Mouse (Mus musculus) intestine, postnatal 0 days (tissue): ENCODE measurements around the gene Pax6. TPM values are rescaled to one million over a fixed set of nuclear protein-coding genes. Genes with fewer than 3 reads are reported as not detected.

Experiments
- ATAC-seq: fragments of 200-750 bp; cut with Nextera tagmentation; 2 replicates; pipeline ENCODE4 v1.8.0; 2017; ENCODE audit warnings: mild to moderate bottlenecking, moderate TSS enrichment, moderate library complexity
- H3K27ac ChIP-seq: fragments of 300-500 bp; sonication (generic); 2 replicates; pipeline ENCODE4 v1.5.1; 2014; ENCODE audit warnings: mild to moderate bottlenecking, low read depth, low read length, moderate library complexity
- H3K27me3 ChIP-seq: fragments of 300-500 bp; sonication (generic); replicated peaks from 2 replicates; pipeline ENCODE4 v1.6.1; 2014; ENCODE audit warnings: low read length, mixed read lengths; ENCODE audit not compliant: control insufficient read depth, insufficient read depth
- H3K36me3 ChIP-seq: fragments of 300-500 bp; sonication (generic); 2 replicates; pipeline ENCODE4 v1.6.1; 2014; ENCODE audit warnings: mild to moderate bottlenecking, moderate library complexity; ENCODE audit not compliant: control insufficient read depth, insufficient read depth
- H3K4me1 ChIP-seq: fragments of 300-500 bp; sonication (generic); replicated peaks from 2 replicates; pipeline ENCODE4 v1.6.1; 2014; ENCODE audit warnings: antibody characterized with exemption, low read length, mixed read lengths; ENCODE audit not compliant: control insufficient read depth, insufficient read depth
- H3K4me2 ChIP-seq: fragments of 300-500 bp; sonication (generic); replicated peaks from 2 replicates; pipeline ENCODE4 v1.6.1; 2014; ENCODE audit warnings: low read depth, mild to moderate bottlenecking, moderate library complexity
- H3K4me3 ChIP-seq: fragments of 300-500 bp; sonication (generic); 2 replicates; pipeline ENCODE4 v1.5.1; 2014; ENCODE audit warnings: low read depth, low read length
- H3K9ac ChIP-seq: fragments of 300-500 bp; sonication (generic); 2 replicates; pipeline ENCODE4 v1.6.1; 2014; ENCODE audit warnings: mild to moderate bottlenecking, low read depth, low read length
- H3K9me3 ChIP-seq: fragments of 300-500 bp; sonication (generic); 2 replicates; pipeline ENCODE4 v1.6.1; 2016; ENCODE audit warnings: mixed run types; ENCODE audit not compliant: control insufficient read depth
- CTCF ChIP-seq: sonication (generic); IDR thresholded peaks from 2 replicates; pipeline ENCODE4 v1.5.1; 2016; ENCODE audit warnings: low read depth, mild to moderate bottlenecking, control low read depth, antibody characterized with exemption, moderate library complexity
- WGBS: fragments of 180-500 bp; shearing (Covaris S2); extraction: QIAGEN DNeasy Blood & Tissue Kit; methylation state at CpG from one replicate; pipeline ENCODE4 v1.1.7; 2014; 5-methylcytosine and 5-hydroxymethylcytosine counted together
- polyA plus RNA-seq: library from polyadenylated mRNA; unstranded; fragments of >200 nt; fragmentation: Nextera tagmentation; extraction: Ambion mirVana; gene quantifications from 2 replicates; pipeline ENCODE4 v1.2.1, GENCODE M21; 2015

Gene Pax6
- polyA plus RNA-seq, 1 experiment from 2014 or later = 0.43 TPM

DNA sequence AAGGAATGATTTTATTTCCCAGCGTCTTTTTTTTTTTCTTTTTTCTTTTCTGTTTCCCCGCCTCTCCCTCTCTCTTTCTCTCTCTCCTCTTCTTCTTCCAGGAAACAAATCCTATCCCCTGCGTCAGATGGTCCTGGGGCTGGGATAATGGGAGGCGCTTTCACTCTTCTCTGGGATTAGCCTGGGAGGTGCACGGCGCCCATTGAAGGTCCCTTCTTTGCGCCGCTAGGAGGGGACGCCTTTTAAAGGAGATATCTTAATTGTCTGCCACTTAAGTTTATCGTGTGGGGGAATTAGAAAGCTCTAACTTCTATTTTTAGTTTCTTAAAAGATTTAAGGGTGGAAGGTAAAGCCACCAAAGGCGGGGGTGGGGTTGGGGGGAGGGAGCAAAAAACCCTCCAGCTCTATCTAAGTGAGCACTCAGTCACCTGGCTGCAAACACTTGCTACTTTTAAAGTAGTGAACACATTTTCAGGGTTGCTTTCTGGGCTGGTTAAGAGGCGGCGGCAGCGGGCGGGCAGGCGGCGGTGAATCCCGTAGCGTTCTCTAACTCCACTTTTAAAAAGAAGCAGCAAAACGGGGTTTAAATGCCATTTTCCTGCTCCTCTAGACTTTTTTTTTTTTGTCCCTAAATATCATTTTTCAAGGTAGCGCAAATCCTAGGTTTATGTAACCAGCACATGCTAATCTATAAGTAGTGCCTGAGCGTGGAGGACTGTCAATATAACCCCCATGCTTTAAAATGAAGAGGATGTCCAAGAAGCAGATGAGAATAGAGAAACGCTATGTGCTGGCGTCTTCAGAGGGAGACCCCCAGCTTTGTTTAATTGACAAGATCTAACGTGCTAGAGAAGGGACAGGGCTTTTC, 20.0 kb downstream of the Pax6 start:
- no peak overlapping the region for H3K9ac ChIP-seq
- H3K36me3 ChIP-seq = no peaks in the 10 kb centered on the region
- H3K4me2 ChIP-seq = peak overlapping the region; percentile 35
- H3K4me1 ChIP-seq = no peaks in the 10 kb centered on the region
- WGBS = 3% methylated on average over 25 of the region's 25 CpGs
- H3K27ac ChIP-seq = no peak overlapping the region
- no peak for ATAC-seq
- H3K4me3 ChIP-seq = peak overlapping the region; percentile 16
- no peaks in the 10 kb centered on the region for H3K9me3 ChIP-seq
- peaks cover 96% of the 10 kb centered on the region for H3K27me3 ChIP-seq
- TF ChIP-seq CTCF = no peak

DNA sequence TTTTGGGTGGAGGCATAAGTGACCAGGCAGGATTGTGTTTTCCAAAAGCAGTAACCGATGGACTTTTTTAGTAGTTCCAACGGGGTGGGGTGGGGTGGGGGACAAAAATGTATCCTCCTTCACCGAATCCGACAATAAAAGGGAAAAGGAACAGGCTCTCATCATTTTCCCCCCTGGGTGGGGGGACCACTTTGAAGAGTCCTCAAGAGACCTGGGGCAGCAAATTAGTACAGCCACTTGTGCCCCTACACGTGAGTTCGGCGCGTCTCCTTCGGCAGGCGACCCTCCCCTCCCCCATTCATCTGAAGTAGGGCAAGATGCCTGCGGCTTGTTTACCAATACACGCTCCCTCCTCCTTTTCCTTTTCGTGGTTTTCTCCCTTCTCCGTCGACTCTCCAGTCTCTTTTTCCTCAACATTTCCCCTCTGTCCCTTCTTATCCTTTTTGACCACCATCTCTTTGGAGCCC, 20.6 kb downstream of the Pax6 start:
- H3K27me3 ChIP-seq = peaks cover 91% of the 10 kb centered on the region
- no peak overlapping the region for H3K27ac ChIP-seq
- no peak overlapping the region for H3K4me2 ChIP-seq
- H3K4me3 ChIP-seq = no peak overlapping the region
- no peaks in the 10 kb centered on the region for H3K36me3 ChIP-seq
- H3K9me3 ChIP-seq = no peaks in the 10 kb centered on the region
- no peaks in the 10 kb centered on the region for H3K4me1 ChIP-seq
- no peak for ATAC-seq
- WGBS = 2% methylated on average over 15 of the region's 15 CpGs
- no peak for TF ChIP-seq CTCF
- H3K9ac ChIP-seq = no peak overlapping the region

DNA sequence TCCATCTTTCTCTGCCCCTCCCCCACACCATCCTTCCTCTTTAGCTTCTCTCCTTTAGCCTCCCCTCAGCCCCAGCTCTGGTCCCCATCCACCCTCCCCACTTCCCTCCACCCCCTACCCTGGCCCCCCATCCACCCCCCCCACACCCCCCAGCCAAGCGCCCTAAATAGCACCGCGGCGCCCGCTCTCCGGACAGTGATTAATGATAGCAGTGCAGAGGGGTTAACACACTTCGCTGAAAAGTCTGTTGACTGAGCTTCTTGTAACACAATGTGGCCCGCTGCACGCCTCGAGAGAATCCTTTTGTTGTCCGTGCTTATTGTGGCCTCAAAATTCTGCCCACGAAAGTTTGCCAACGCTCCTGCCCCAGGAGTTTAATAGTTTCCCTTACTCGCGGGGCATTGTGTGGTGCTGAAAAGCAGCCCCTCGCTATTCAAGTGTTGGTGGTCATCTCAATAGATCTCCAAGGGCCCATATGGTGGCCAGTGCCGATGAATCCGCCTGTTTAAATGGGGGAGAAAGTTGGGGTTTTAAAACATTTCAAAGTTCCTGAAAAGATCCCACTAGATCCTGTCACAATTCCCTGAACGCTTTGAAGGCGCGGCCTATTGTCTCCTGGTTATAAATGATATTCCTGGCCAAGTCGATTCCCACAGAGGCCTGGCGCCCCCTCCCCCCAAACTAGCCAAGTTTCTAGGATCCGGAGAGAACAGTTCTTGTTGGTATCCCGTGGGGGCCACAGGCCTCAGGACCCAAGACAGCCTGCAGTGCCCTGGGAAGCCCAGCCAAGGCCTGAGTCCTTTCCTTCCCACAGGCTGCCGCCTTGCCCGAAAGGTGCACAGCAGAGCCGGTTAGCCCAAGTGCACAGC, 21.3 kb downstream of the Pax6 start:
- Histone ChIP-seq H3K9ac (no peak overlapping the region), H3K4me2 (no peak overlapping the region), H3K36me3 (no peaks in the 10 kb centered on the region), H3K4me3 (no peak overlapping the region), H3K27ac (no peak overlapping the region), H3K9me3 (no peaks in the 10 kb centered on the region), H3K27me3 (peaks cover 85% of the 10 kb centered on the region), H3K4me1 (no peaks in the 10 kb centered on the region)
- no peak for TF ChIP-seq CTCF
- WGBS = 4% methylated on average over 28 of the region's 28 CpGs
- no peak for ATAC-seq

DNA sequence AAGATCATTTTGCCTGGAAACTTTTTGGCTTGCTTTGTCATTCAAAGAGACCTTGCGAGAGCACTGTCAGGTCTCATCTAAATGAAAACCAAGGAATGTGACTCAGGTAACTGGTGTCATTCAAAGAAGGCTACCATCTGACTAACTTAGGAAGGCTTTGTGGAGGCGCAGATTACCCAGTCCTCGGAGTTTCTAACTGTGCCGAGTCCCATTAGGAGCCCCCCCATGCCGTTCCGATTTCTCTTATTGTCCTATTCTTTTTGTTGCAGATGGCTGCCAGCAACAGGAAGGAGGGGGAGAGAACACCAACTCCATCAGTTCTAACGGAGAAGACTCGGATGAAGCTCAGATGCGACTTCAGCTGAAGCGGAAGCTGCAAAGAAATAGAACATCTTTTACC, 22.6 kb downstream of the Pax6 start:
- no peaks in the 10 kb centered on the region for H3K36me3 ChIP-seq
- 8% methylated on average over 10 of the region's 10 CpGs for WGBS
- peaks cover 72% of the 10 kb centered on the region for H3K27me3 ChIP-seq
- no peaks in the 10 kb centered on the region for H3K9me3 ChIP-seq
- H3K27ac ChIP-seq = no peak overlapping the region
- no peak for ATAC-seq
- H3K4me2 ChIP-seq = no peak overlapping the region
- no peak for TF ChIP-seq CTCF
- H3K4me1 ChIP-seq = no peaks in the 10 kb centered on the region
- no peak overlapping the region for H3K9ac ChIP-seq
- H3K4me3 ChIP-seq = no peak overlapping the region

DNA sequence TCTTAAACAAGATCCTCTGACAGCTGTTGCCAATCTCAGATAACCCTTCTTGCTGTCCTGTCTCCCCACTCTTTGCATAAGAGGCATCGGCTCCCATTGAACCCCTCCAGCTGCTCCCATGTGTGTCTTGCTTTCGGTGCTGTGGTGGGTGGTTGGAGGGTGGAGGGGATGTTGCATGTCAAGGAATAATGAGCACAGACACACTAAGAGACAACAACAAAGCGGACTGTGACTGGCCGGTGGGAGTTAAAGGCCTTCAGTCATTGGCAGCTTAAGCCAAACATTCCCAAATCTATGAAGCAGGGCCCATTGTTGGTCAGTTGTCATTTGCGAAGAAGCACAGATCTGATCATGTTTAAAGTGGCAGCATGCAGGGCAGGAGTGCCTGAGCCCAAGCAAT, 29.0 kb downstream of the Pax6 start:
- no peak overlapping the region for H3K4me2 ChIP-seq
- H3K36me3 ChIP-seq = no peaks in the 10 kb centered on the region; the same call in 1 of the 2 replicates
- no peak for TF ChIP-seq CTCF
- ATAC-seq = no peak
- H3K27me3 ChIP-seq = peaks cover 10% of the 10 kb centered on the region
- no peaks in the 10 kb centered on the region for H3K4me1 ChIP-seq
- no peak overlapping the region for H3K27ac ChIP-seq
- H3K4me3 ChIP-seq = no peak overlapping the region
- 80% methylated on average over 5 of the region's 5 CpGs for WGBS
- H3K9ac ChIP-seq = no peak overlapping the region
- no peaks in the 10 kb centered on the region for H3K9me3 ChIP-seq

DNA sequence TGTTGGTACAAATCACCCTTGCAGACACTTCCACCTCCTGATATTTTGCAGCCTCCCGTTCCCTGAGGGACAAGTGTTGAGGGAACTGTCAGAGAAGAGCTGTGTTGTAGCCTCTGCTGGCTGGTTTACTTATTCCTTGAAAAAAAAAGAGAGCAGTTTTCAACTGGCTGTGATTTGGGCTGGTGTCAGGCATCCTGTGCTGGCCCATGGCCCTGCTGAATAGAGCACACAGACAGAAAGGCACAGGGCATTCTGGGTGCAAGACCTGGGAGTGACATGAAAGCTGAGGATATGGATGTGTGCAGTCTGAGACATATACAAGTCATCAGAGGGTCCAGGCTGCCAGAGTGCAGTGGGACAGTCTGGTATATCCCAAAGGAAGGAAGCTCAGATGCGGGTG, 29.9 kb downstream of the Pax6 start:
- WGBS = 78% methylated on average over 2 of the region's 2 CpGs
- H3K36me3 ChIP-seq = no peaks in the 10 kb centered on the region; the same call in 1 of the 2 replicates

More for the DNA sequence above, 29.9 kb downstream of the Pax6 start:
- Histone ChIP-seq H3K27ac (no peak overlapping the region), H3K4me3 (no peak overlapping the region), H3K9me3 (no peaks in the 10 kb centered on the region), H3K27me3 (0 out of 2 replicates have a peak, but pooled peaks cover 3% of the 10 kb centered on the region), H3K9ac (no peak overlapping the region), H3K4me1 (no peaks in the 10 kb centered on the region), H3K4me2 (no peak overlapping the region)
- no peak for TF ChIP-seq CTCF
- no peak for ATAC-seq
